Mouse (Mus musculus) thymus, postnatal 14 days (tissue): Measurements from ENCODE around the gene Birc3.
"Not testable (repeated sequence)": the region's sequence is repeated elsewhere in the genome, so short reads cannot be mapped to it uniquely, and the experiment has no call there.

Source experiments
- DNase-seq: peaks from one replicate; pipeline ENCODE4 v3.0.0; 2021

Gene Birc3

GRCm38 (mm10) chr9:7866981-7867380, 6.0 kb downstream of the Birc3 start:
- peak; percentile 33 for DNase-seq

- DNase-seq = no peak
Measured at GRCm38 (mm10) chr9:7860976-7861375, 12.0 kb downstream of the Birc3 start.

GRCm38 (mm10) chr9:7855912-7856311, 17.1 kb downstream of the Birc3 start:
- DNase-seq = no peak

GRCm38 (mm10) chr9:7855374-7855773, 17.6 kb downstream of the Birc3 start:
- DNase-seq = peak; percentile 43

- DNase-seq = not testable (repeated sequence)
Measured at GRCm38 (mm10) chr9:7854196-7854595, 18.8 kb downstream of the Birc3 start.

- no peak for DNase-seq
Measured at GRCm38 (mm10) chr9:7852346-7853230, 20.4 kb downstream of the Birc3 start.

GRCm38 (mm10) chr9:7851841-7852240, 21.1 kb downstream of the Birc3 start:
- DNase-seq = no peak

GRCm38 (mm10) chr9:7848191-7848590, 24.8 kb downstream of the Birc3 start:
- DNase-seq = no peak

- no peak for DNase-seq
Measured at GRCm38 (mm10) chr9:7846667-7847199, 26.3 kb downstream of the Birc3 start.

GRCm38 (mm10) chr9:7845216-7845895, 27.6 kb downstream of the Birc3 start:
- no peak for DNase-seq

GRCm38 (mm10) chr9:7841221-7841620, 31.8 kb downstream of the Birc3 start:
- DNase-seq = no peak

- DNase-seq = no peak
Measured at GRCm38 (mm10) chr9:7837806-7838440, 35.1 kb downstream of the Birc3 start.

- DNase-seq = peak; percentile 96
Measured at GRCm38 (mm10) chr9:7836905-7837805, 35.8 kb downstream of the Birc3 start, which contains the start of gene Birc2. Birc2 (minus strand) TSS chr9:7837064.

GRCm38 (mm10) chr9:7836331-7836730, 36.7 kb downstream of the Birc3 start:
- DNase-seq = peak; percentile 65

GRCm38 (mm10) chr9:7835302-7835701, 37.7 kb downstream of the Birc3 start:
- no peak for DNase-seq

GRCm38 (mm10) chr9:7833421-7833820, 39.6 kb downstream of the Birc3 start:
- no peak for DNase-seq

- DNase-seq = no peak
Measured at GRCm38 (mm10) chr9:7829531-7830528, 43.2 kb downstream of the Birc3 start.

GRCm38 (mm10) chr9:7828706-7829105, 44.3 kb downstream of the Birc3 start:
- no peak for DNase-seq

- DNase-seq = no peak
Measured at GRCm38 (mm10) chr9:7824916-7825315, 48.1 kb downstream of the Birc3 start.

GRCm38 (mm10) chr9:7822758-7823157, 50.2 kb downstream of the Birc3 start:
- DNase-seq = no peak

GRCm38 (mm10) chr9:7805101-7805506, 67.9 kb downstream of the Birc3 start:
- no peak for DNase-seq
